Mouse (Mus musculus): Measurements from ENCODE around the gene Cd24a. TPM values are rescaled to one million over a fixed set of nuclear protein-coding genes. Genes with fewer than 3 reads are reported as not detected.
A peak's percentile ranks its signal among the peaks of the same experiment; 100 is the strongest.

The Cd24a gene
- polyA plus RNA-seq, 1 experiment from 2014 or later = 899 TPM

GRCm38 (mm10) chr10:43629216-43629615 lies 51.1 kb downstream of the Cd24a start:
- Histone ChIP-seq H3K9me3 (replicated peaks) (peaks cover 9% of the 10 kb centered on the region), H3K27me3 (no peaks in the 10 kb centered on the region), H3K4me3 (replicated peaks) (no peak overlapping the region), H3K36me3 (peaks cover 12% of the 10 kb centered on the region), H3K27ac (peak overlapping the region; percentile 96), H3K4me2 (no peak overlapping the region), H3K4me1 (replicated peaks) (peaks cover 88% of the 10 kb centered on the region), H3K9ac (peak overlapping the region; percentile 66)
- DNase-seq (no peak), ATAC-seq (ENCODE audit: low read depth) (no peak)
- WGBS (ENCODE audit: insufficient replicate concordance) = 77% methylated on average over 5 of the region's 5 CpGs

- DNase-seq (no peak), ATAC-seq (ENCODE audit: low read depth) (no peak)
- Histone ChIP-seq H3K9me3 (replicated peaks) (peaks cover 9% of the 10 kb centered on the region), H3K4me3 (replicated peaks) (no peak overlapping the region), H3K36me3 (peaks cover 13% of the 10 kb centered on the region), H3K4me2 (peak overlapping the region; percentile 55), H3K9ac (peak overlapping the region; percentile 66), H3K27me3 (no peaks in the 10 kb centered on the region), H3K27ac (peak overlapping the region; percentile 96), H3K4me1 (replicated peaks) (peaks cover 87% of the 10 kb centered on the region)
These were observed 51.8 kb downstream of the Cd24a start for GRCm38 (mm10) chr10:43629857-43630256.

DNA sequence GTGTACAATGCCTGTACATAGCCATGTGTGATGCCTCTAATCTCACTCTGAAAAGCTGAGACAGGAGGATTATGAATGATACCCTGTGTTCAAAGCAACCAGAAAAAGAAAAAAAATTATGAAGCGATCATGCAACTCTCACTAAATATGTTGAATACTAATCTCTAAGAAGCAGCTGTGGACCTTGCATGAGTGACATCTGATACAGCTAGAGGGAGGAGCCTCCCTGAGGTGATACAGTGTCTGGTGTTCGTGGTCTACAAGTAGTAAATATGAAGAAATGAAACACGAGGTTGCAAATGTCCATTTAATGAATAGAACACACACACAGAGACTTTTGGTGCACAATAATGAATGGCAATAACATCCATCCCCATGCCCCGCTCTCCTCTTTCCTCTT lies 52.5 kb downstream of the Cd24a start:
- Histone ChIP-seq H3K36me3 (peaks cover 17% of the 10 kb centered on the region), H3K9me3 (replicated peaks) (peaks cover 9% of the 10 kb centered on the region), H3K27me3 (no peaks in the 10 kb centered on the region), H3K4me3 (replicated peaks) (0 out of 2 replicates have a peak overlapping the region, but pooled peaks have one; percentile 2), H3K27ac (peak overlapping the region; percentile 96), H3K9ac (peak overlapping the region; percentile 66), H3K4me1 (replicated peaks) (peaks cover 81% of the 10 kb centered on the region), H3K4me2 (peak overlapping the region; percentile 55)
- DNase-seq (peak; percentile 75), ATAC-seq (ENCODE audit: low read depth) (peak; percentile 95)
- WGBS (ENCODE audit: insufficient replicate concordance) = 30% methylated on average over 4 of the region's 4 CpGs

DNA sequence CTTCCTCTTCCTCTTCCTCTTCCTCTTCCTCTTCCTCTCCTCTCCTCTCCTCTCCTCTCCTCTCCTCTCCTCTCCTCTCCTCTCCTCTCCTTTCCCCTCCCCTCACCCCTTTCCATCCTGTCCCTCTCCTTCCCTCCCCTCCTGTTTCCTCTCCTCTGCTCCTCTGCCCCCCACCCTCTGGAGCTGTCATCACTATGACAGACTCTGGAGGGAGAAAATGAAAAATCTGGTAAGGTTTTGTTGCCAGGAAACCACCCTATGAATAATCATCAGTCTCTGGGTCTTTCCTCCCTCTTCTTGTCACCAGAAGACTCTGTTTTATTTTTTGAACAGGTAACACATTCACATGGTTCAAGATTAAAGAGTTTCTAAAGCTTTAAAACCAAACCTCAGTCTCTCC lies 53.0 kb downstream of the Cd24a start:
- no peak for DNase-seq
- peak; percentile 40 for ATAC-seq (ENCODE audit: low read depth)
- peaks cover 17% of the 10 kb centered on the region for H3K36me3 ChIP-seq
- peak overlapping the region; percentile 64 for H3K9ac ChIP-seq
- no peaks in the 10 kb centered on the region for H3K27me3 ChIP-seq
- peak overlapping the region; percentile 34 for H3K4me2 ChIP-seq
- no peak overlapping the region for H3K4me3 ChIP-seq (replicated peaks)
- H3K9me3 ChIP-seq (replicated peaks) = peaks cover 9% of the 10 kb centered on the region
- H3K27ac ChIP-seq = peak overlapping the region; percentile 96
- H3K4me1 ChIP-seq (replicated peaks) = peaks cover 81% of the 10 kb centered on the region

- H3K4me1 ChIP-seq (replicated peaks) = peaks cover 80% of the 10 kb centered on the region
- H3K4me3 ChIP-seq (replicated peaks) = no peak overlapping the region
- H3K9me3 ChIP-seq (replicated peaks) = peaks cover 6% of the 10 kb centered on the region
- peak overlapping the region; percentile 64 for H3K9ac ChIP-seq
- 65% methylated on average over 2 of the region's 2 CpGs for WGBS (ENCODE audit: insufficient replicate concordance)
- peaks cover 14% of the 10 kb centered on the region for H3K36me3 ChIP-seq
- DNase-seq (no peak), ATAC-seq (ENCODE audit: low read depth) (no peak)
- H3K4me2 ChIP-seq = no peak overlapping the region
- peak overlapping the region; percentile 96 for H3K27ac ChIP-seq
- H3K27me3 ChIP-seq = no peaks in the 10 kb centered on the region
These were observed 53.7 kb downstream of the Cd24a start for GRCm38 (mm10) chr10:43631639-43632354.

DNA sequence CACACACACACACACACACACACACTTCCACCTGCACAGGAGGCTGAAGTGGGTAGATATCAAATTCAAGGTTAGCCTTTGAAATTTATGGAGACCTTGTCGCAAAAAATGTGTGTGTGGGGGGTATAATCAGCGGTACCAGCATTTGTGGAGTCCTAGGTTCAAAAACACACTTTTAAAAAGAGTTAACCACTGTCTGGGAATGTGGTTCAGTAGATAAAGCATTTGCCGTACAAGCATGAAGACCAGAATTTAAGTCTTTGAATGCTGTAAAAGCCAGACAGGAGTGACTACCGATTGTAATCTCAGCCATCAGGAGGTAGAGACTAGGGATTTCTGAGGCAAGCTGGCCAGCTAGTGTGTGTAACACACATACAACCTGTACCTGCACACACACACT lies 55.0 kb downstream of the Cd24a start:
- 31% methylated on average over 4 of the region's 4 CpGs for WGBS (ENCODE audit: insufficient replicate concordance)
- no peak overlapping the region for H3K27ac ChIP-seq

More for the DNA sequence above, 55.0 kb downstream of the Cd24a start:
- Histone ChIP-seq H3K9ac (0 out of 2 replicates have a peak overlapping the region, but pooled peaks have one; percentile 39), H3K36me3 (peaks cover 7% of the 10 kb centered on the region; the same call in 1 of the 2 replicates), H3K4me2 (no peak overlapping the region), H3K9me3 (replicated peaks) (no peaks in the 10 kb centered on the region; the same call in 1 of the 2 replicates), H3K27me3 (no peaks in the 10 kb centered on the region), H3K4me3 (replicated peaks) (no peak overlapping the region), H3K4me1 (replicated peaks) (peaks cover 81% of the 10 kb centered on the region)
- DNase-seq (no peak), ATAC-seq (ENCODE audit: low read depth) (no peak)

Other genes with a start within 250 kb of the Cd24a start
- gene Bend3, start 99.5 kb upstream of the Cd24a start, polyA plus RNA-seq (2015; fragmentation: Nextera tagmentation; extraction: Ambion mirVana) = 1.2 and 1.4 TPM in 2 replicates
- 8.8 and 12.9 TPM in 2 replicates for gene Gm9803, start 54.2 kb upstream of the Cd24a start, polyA plus RNA-seq (2015; fragmentation: Nextera tagmentation; extraction: Ambion mirVana)
- 40.1 and 51.7 TPM in 2 replicates for gene 1700021F05Rik, start 37.3 kb upstream of the Cd24a start, polyA plus RNA-seq (2015; fragmentation: Nextera tagmentation; extraction: Ambion mirVana)

Measured in liver, embryonic 13.5 days (tissue).